Mouse (Mus musculus): ENCODE results near the gene Foxa1. TPM values are rescaled to one million over a fixed set of nuclear protein-coding genes. Genes with fewer than 3 reads are reported as not detected.
A peak's percentile ranks its signal among the peaks of the same experiment; 100 is the strongest.

Gene Foxa1
- polyA plus RNA-seq (2014; fragmentation: Nextera tagmentation; extraction: Ambion mirVana), result 1.5 and 1.6 TPM in 2 replicates

DNA sequence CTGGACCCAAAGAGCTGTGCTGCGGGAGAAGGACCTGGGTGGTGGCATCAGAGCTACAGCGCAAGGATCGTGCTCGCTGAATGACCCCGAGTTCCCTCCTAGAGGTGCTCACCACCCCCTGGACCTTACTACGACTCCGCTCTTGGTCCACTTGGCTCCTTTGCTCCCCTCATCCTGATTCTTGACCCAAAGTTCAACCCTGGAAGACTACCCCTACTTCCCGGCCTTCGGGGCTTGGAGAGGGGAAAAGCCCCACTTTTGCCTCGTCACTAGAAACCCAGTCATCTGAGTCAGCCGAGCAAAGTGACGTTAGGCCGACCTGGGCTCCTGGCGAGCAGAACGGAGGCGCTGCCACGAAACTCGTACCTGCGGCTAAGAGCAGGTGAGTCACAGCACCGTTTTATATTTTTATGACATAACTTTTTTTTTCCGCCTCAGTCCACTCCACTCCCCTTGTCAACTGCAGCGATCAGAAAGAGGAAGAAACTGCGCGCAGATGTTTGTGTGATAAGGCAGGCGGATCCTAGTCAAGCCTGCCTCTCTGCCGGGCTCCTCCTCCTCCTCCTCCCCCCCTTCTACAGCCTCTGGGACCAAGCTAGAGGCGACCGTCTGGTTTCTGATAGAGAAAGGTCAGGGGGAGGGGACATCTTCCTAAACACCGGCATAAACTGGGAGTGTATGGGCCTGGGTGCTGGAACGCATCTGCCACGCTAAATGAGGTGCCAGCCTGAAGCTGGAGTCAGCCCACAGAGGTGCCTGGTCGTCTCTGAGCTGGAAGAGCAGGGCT is at the start of gene Foxa1:
Foxa1 (minus strand) TSS at position 502 of the 787 bp plus-strand sequence.
- Histone ChIP-seq H3K4me2 (replicated peaks; ENCODE audit: low read depth, low read length) (peak within 1 kb of the TSS; percentile 97), H3K4me1 (ENCODE audit: control insufficient read depth, insufficient read depth, low read length) (peaks cover 10% of the 10 kb centered on the region; the same call in 1 of the 2 replicates), H3K27me3 (ENCODE audit: control insufficient read depth, insufficient read depth, low read length) (peaks cover 92% of the 10 kb centered on the region), H3K4me3 (ENCODE audit: low read length) (peak within 1 kb of the TSS; percentile 51), H3K36me3 (ENCODE audit: control insufficient read depth, insufficient read depth, low read length) (no peaks in the 10 kb centered on the region), H3K9ac (ENCODE audit: low read depth, low read length) (peak within 1 kb of the TSS; percentile 34; the same call in 1 of the 2 replicates), H3K27ac (ENCODE audit: low read depth, low read length) (no peak within 1 kb of the TSS), H3K9me3 (ENCODE audit: control insufficient read depth, low read length) (no peaks in the 10 kb centered on the region)
- ATAC-seq (ENCODE audit: low FRiP score, low TSS enrichment), result peak; percentile 33; the same call in 1 of the 2 replicates
- WGBS, result 2% methylated on average over 32 of the region's 32 CpGs

DNA sequence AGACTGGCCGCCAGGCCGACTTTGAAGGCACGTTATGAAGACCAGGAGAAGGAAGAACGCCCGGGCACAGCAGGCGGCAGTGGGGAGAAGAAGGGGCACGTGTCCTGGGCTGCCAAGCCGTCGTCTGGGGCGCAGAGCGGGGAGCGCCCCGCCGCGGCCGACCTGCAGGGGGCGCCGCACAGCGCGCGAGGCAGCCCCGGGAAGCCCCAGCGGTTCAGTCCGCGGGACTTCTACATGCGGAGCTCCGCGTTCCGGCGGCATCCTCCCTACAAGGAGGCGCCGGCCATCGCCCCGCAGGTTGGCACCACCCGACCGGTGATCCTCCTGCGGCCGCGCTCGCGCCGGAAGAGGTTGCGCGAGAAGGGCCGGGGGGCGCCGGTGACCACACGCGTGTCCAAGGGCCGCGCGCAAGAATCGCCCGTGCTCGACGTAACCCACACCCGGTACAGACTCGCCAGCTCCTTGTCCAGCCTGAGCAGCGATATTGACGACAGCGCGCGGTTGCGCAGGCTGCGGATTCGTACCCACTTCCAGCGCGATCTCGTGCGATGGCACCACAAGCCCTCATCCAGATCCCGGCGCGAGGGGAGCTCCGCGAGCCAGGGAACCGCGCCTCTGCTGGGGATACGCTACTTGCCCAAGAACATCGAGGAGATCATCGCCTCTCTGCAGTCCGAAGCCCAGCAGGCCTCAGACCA is 29.4 kb upstream of the Foxa1 start:
- Histone ChIP-seq H3K36me3 (ENCODE audit: control insufficient read depth, insufficient read depth, low read length) (no peaks in the 10 kb centered on the region), H3K27ac (ENCODE audit: low read depth, low read length) (no peak overlapping the region), H3K9ac (ENCODE audit: low read depth, low read length) (peak overlapping the region; percentile 47; the same call in 1 of the 2 replicates), H3K27me3 (ENCODE audit: control insufficient read depth, insufficient read depth, low read length) (peaks cover 34% of the 10 kb centered on the region), H3K4me2 (replicated peaks; ENCODE audit: low read depth, low read length) (peak overlapping the region; percentile 77), H3K4me3 (ENCODE audit: low read length) (peak overlapping the region; percentile 52), H3K4me1 (ENCODE audit: control insufficient read depth, insufficient read depth, low read length) (no peaks in the 10 kb centered on the region), H3K9me3 (ENCODE audit: control insufficient read depth, low read length) (no peaks in the 10 kb centered on the region; the same call in 1 of the 2 replicates)
- WGBS, result 3% methylated on average over 80 of the region's 81 CpGs
- ATAC-seq (ENCODE audit: low FRiP score, low TSS enrichment), result peak; percentile 94

DNA sequence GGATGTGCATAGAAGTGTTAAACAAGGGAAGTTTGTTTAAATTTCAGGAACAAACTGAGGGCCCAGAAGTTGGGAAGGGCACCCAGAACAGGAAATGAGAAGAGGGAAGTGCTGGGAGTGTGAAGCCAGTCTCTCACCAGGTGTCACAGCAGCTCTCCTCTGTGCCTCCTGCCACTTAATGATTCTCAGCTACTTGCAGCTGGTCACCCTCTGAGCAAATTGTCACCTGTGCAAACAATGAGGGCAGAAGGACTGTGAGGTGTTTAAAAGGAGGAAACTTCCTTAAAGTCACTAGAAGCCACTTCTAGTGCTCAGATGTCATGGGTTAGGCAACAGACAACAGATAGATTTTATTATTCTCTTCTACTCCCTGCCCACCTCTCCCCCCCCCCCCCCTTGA is 25.7 kb upstream of the Foxa1 start:
- Histone ChIP-seq H3K4me3 (ENCODE audit: low read length) (no peak overlapping the region), H3K4me2 (replicated peaks; ENCODE audit: low read depth, low read length) (no peak overlapping the region), H3K36me3 (ENCODE audit: control insufficient read depth, insufficient read depth, low read length) (no peaks in the 10 kb centered on the region), H3K9ac (ENCODE audit: low read depth, low read length) (no peak overlapping the region), H3K27ac (ENCODE audit: low read depth, low read length) (no peak overlapping the region), H3K27me3 (ENCODE audit: control insufficient read depth, insufficient read depth, low read length) (peaks cover 33% of the 10 kb centered on the region), H3K9me3 (ENCODE audit: control insufficient read depth, low read length) (no peaks in the 10 kb centered on the region; the same call in 1 of the 2 replicates), H3K4me1 (ENCODE audit: control insufficient read depth, insufficient read depth, low read length) (no peaks in the 10 kb centered on the region)
- ATAC-seq (ENCODE audit: low FRiP score, low TSS enrichment), result no peak

DNA sequence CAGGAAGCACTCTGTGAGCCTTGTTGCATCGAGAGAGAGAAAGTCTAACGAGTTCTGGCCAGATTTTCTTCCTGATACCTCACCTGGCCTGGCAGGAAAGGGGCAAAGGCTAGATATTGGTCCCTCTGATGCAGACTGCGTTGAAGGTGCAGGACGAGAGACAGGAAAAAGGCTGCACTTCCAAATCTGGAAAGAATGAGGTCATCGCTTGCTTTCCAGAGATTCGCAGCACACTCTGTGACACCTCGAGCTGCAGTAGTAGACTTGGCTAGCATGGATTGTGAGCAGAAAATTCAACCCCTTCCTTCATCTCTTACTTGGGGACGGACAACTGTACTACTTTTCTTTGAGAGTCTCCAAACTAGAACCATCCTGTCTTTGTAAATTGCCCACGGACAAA is 25.1 kb upstream of the Foxa1 start:
- Histone ChIP-seq H3K27me3 (ENCODE audit: control insufficient read depth, insufficient read depth, low read length) (peaks cover 33% of the 10 kb centered on the region), H3K36me3 (ENCODE audit: control insufficient read depth, insufficient read depth, low read length) (no peaks in the 10 kb centered on the region), H3K4me1 (ENCODE audit: control insufficient read depth, insufficient read depth, low read length) (no peaks in the 10 kb centered on the region), H3K4me3 (ENCODE audit: low read length) (no peak overlapping the region), H3K4me2 (replicated peaks; ENCODE audit: low read depth, low read length) (no peak overlapping the region), H3K27ac (ENCODE audit: low read depth, low read length) (no peak overlapping the region), H3K9me3 (ENCODE audit: control insufficient read depth, low read length) (no peaks in the 10 kb centered on the region), H3K9ac (ENCODE audit: low read depth, low read length) (no peak overlapping the region)
- ATAC-seq (ENCODE audit: low FRiP score, low TSS enrichment), result no peak
- 30% methylated on average over 9 of the region's 9 CpGs for WGBS

DNA sequence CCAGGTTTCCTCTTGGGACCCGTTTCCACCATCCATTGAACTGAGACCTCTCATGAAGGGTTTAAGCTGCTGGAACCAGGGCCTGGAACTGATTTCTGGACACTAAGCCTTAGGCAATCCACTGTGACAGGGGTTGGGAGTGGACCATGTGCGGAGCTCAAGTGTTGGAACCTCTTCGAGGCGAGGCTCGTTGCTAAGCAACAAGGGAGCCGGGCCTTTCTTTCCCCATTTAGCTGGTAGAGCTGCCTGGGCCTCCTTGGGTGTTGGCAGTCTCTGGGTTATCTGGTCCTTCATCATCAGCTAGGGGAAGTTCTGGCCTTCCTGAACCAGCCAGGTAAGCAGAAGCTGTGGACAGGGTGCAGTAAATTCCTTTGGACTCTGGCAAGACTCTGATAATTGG is 17.2 kb upstream of the Foxa1 start, which contains the start of gene Ttc6:
Ttc6 (plus strand) TSS at position 205 of the 400 bp plus-strand sequence.
- H3K9me3 ChIP-seq (ENCODE audit: control insufficient read depth, low read length), result no peaks in the 10 kb centered on the region
- no peaks in the 10 kb centered on the region for H3K4me1 ChIP-seq (ENCODE audit: control insufficient read depth, insufficient read depth, low read length)
- no peak within 1 kb of the TSS for H3K27ac ChIP-seq (ENCODE audit: low read depth, low read length)
- no peak for ATAC-seq (ENCODE audit: low FRiP score, low TSS enrichment)
- H3K27me3 ChIP-seq (ENCODE audit: control insufficient read depth, insufficient read depth, low read length), result peaks cover 2% of the 10 kb centered on the region; the same call in 1 of the 2 replicates
- H3K36me3 ChIP-seq (ENCODE audit: control insufficient read depth, insufficient read depth, low read length), result no peaks in the 10 kb centered on the region
- H3K4me2 ChIP-seq (replicated peaks; ENCODE audit: low read depth, low read length), result no peak within 1 kb of the TSS
- H3K9ac ChIP-seq (ENCODE audit: low read depth, low read length), result no peak within 1 kb of the TSS
- H3K4me3 ChIP-seq (ENCODE audit: low read length), result no peak within 1 kb of the TSS
- WGBS, result 72% methylated on average over 6 of the region's 6 CpGs

DNA sequence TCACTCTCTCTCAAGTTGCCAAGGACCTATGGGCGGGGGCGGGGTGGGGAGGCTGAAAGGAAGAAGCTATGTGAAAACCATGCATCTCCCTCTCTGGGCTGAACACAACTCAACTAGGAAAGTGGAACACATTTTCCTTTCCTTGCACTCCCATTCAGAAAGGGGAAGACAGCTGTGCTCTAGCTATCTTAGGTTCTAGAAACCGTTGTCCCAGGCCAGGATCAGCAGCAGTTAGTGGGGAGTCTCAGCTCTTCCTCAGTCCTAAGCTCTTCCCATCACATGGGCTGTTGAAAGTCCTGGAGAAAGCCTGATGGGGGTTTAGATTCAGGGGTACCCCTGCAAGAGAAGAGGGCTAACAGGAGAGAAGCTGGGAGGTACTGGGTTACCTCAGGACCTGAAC is 7.4 kb upstream of the Foxa1 start:
- Histone ChIP-seq H3K4me1 (ENCODE audit: control insufficient read depth, insufficient read depth, low read length) (no peaks in the 10 kb centered on the region), H3K9me3 (ENCODE audit: control insufficient read depth, low read length) (no peaks in the 10 kb centered on the region), H3K4me2 (replicated peaks; ENCODE audit: low read depth, low read length) (no peak overlapping the region), H3K27me3 (ENCODE audit: control insufficient read depth, insufficient read depth, low read length) (peaks cover 72% of the 10 kb centered on the region), H3K36me3 (ENCODE audit: control insufficient read depth, insufficient read depth, low read length) (no peaks in the 10 kb centered on the region), H3K9ac (ENCODE audit: low read depth, low read length) (no peak overlapping the region), H3K4me3 (ENCODE audit: low read length) (no peak overlapping the region), H3K27ac (ENCODE audit: low read depth, low read length) (no peak overlapping the region)
- WGBS, result 37% methylated on average over 3 of the region's 3 CpGs
- ATAC-seq (ENCODE audit: low FRiP score, low TSS enrichment), result no peak

DNA sequence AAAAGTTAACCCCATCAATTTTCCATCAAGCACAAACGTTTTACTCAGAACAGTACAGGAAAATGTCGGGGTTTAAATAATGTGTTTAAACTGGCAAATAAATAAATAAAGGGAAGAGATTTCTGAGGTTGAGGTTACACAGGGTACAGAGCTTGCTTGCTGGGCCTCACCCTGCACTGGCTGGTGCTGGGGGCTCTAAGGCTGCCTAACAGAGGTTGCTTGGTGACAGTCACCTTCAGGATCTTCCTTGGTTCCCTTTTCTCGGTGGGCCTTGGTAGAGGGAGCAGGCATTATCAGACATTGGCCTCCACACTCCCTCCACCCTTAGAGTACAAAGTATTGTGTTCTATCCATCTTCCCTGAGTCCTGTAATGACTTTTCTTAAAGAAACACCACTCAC is 5.6 kb upstream of the Foxa1 start:
- Histone ChIP-seq H3K4me3 (ENCODE audit: low read length) (no peak overlapping the region), H3K36me3 (ENCODE audit: control insufficient read depth, insufficient read depth, low read length) (no peaks in the 10 kb centered on the region), H3K4me2 (replicated peaks; ENCODE audit: low read depth, low read length) (no peak overlapping the region), H3K9me3 (ENCODE audit: control insufficient read depth, low read length) (no peaks in the 10 kb centered on the region), H3K27ac (ENCODE audit: low read depth, low read length) (no peak overlapping the region), H3K4me1 (ENCODE audit: control insufficient read depth, insufficient read depth, low read length) (no peaks in the 10 kb centered on the region), H3K9ac (ENCODE audit: low read depth, low read length) (no peak overlapping the region), H3K27me3 (ENCODE audit: control insufficient read depth, insufficient read depth, low read length) (peaks cover 89% of the 10 kb centered on the region)
- 11% methylated on average over 3 of the region's 3 CpGs for WGBS
- ATAC-seq (ENCODE audit: low FRiP score, low TSS enrichment), result no peak

DNA sequence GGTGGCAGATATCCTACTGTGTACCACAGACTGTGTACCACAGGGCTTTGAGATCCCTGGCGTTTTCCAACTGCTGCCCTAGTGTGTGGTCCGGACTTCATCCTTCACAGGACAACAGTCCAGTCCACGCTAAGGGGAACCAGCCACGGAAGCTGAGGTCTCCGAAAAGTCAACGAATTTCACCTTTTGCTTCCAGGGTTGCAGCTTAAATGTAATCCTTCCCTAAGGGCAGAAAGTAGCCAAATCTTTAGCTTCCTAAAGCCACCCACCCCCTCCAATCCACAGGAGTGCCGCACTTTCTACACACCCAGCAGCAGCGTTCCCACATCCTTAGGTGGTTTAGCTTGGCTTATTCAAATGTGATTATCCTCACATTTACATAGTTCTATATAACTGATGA is 4.2 kb upstream of the Foxa1 start:
- 2% methylated on average over 8 of the region's 8 CpGs for WGBS
- Histone ChIP-seq H3K4me1 (ENCODE audit: control insufficient read depth, insufficient read depth, low read length) (peaks cover 7% of the 10 kb centered on the region; the same call in 1 of the 2 replicates), H3K36me3 (ENCODE audit: control insufficient read depth, insufficient read depth, low read length) (no peaks in the 10 kb centered on the region), H3K27ac (ENCODE audit: low read depth, low read length) (no peak overlapping the region), H3K9ac (ENCODE audit: low read depth, low read length) (no peak overlapping the region), H3K9me3 (ENCODE audit: control insufficient read depth, low read length) (no peaks in the 10 kb centered on the region), H3K27me3 (ENCODE audit: control insufficient read depth, insufficient read depth, low read length) (peaks cover 97% of the 10 kb centered on the region), H3K4me3 (ENCODE audit: low read length) (no peak overlapping the region), H3K4me2 (replicated peaks; ENCODE audit: low read depth, low read length) (no peak overlapping the region)
- ATAC-seq (ENCODE audit: low FRiP score, low TSS enrichment), result no peak

All from kidney, embryonic 14.5 days (tissue).